Mouse (Mus musculus) heart, embryonic 16.5 days (tissue): ENCODE measurements around the gene Flad1. TPM values are rescaled to one million over a fixed set of nuclear protein-coding genes. Genes with fewer than 3 reads are reported as not detected.

Experiments
- ATAC-seq: fragments of 200-750 bp; cut with Nextera tagmentation; replicated peaks from 2 replicates; pipeline ENCODE4 v1.8.0; 2017; ENCODE audit warnings: moderate number of reproducible peaks; ENCODE audit not compliant: insufficient read depth, low FRiP score; ENCODE audit errors: extremely low read depth
- H3K27ac ChIP-seq: fragments of 300-500 bp; sonication (generic); 2 replicates; pipeline ENCODE4 v1.5.1; 2014; ENCODE audit warnings: mild to moderate bottlenecking, low read length, control low read depth, moderate library complexity
- H3K27me3 ChIP-seq: fragments of 300-500 bp; sonication (generic); 2 replicates; pipeline ENCODE4 v1.6.1; 2014; ENCODE audit warnings: low read length, mixed read lengths; ENCODE audit not compliant: control insufficient read depth, insufficient read depth
- H3K36me3 ChIP-seq: fragments of 300-500 bp; sonication (generic); 2 replicates; pipeline ENCODE4 v1.6.1; 2014; ENCODE audit not compliant: control insufficient read depth, insufficient read depth
- H3K4me1 ChIP-seq: fragments of 300-500 bp; sonication (generic); 2 replicates; pipeline ENCODE4 v1.6.1; 2014; ENCODE audit warnings: low read length, mixed read lengths; ENCODE audit not compliant: control insufficient read depth, insufficient read depth
- H3K4me2 ChIP-seq: fragments of 300-500 bp; sonication (generic); 2 replicates; pipeline ENCODE4 v1.6.1; 2014; ENCODE audit warnings: low read depth, mild to moderate bottlenecking, control low read depth, low read length
- H3K4me3 ChIP-seq: fragments of 300-500 bp; sonication (generic); 2 replicates; pipeline ENCODE4 v1.5.1; 2014; ENCODE audit warnings: mild to moderate bottlenecking, control low read depth, low read length
- H3K9ac ChIP-seq: fragments of 300-500 bp; sonication (generic); 2 replicates; pipeline ENCODE4 v1.6.1; 2014; ENCODE audit warnings: low read length, control low read depth
- H3K9me3 ChIP-seq: fragments of 300-500 bp; sonication (generic); replicated peaks from 2 replicates; pipeline ENCODE4 v1.6.1; 2016; ENCODE audit warnings: low read length; ENCODE audit not compliant: control insufficient read depth
- WGBS: fragments of 180-500 bp; shearing (Covaris S2); extraction: QIAGEN DNeasy Blood & Tissue Kit; methylation state at CpG from one replicate; pipeline ENCODE4 v1.1.7; 2014; 5-methylcytosine and 5-hydroxymethylcytosine counted together
- polyA plus RNA-seq: library from polyadenylated mRNA; unstranded; fragments of >200 nt; fragmentation: Nextera tagmentation; extraction: Ambion mirVana; gene quantifications from 2 replicates; pipeline ENCODE4 v1.2.1, GENCODE M21; 2015

Flad1 gene
- polyA plus RNA-seq, 1 experiment from 2014 or later, result 38.8 TPM

- no peak overlapping the region for H3K4me2 ChIP-seq
- H3K4me3 ChIP-seq, result no peak overlapping the region
- no peak overlapping the region for H3K27ac ChIP-seq
- peaks cover 19% of the 10 kb centered on the region for H3K36me3 ChIP-seq
- no peaks in the 10 kb centered on the region for H3K9me3 ChIP-seq
- no peak overlapping the region for H3K9ac ChIP-seq
- no peaks in the 10 kb centered on the region for H3K27me3 ChIP-seq
- no peak for ATAC-seq
- peaks cover 7% of the 10 kb centered on the region for H3K4me1 ChIP-seq
- 89% methylated on average over 3 of the region's 3 CpGs for WGBS
Measured at GRCm38 (mm10) chr3:89409701-89410100, 2.0 kb downstream of the Flad1 start.

GRCm38 (mm10) chr3:89408448-89408847, 3.2 kb downstream of the Flad1 start:
- 61% methylated on average over 16 of the region's 16 CpGs for WGBS
- H3K27me3 ChIP-seq, result no peaks in the 10 kb centered on the region

GRCm38 (mm10) chr3:89406887-89407286, 4.8 kb downstream of the Flad1 start:
- no peak for ATAC-seq
- Histone ChIP-seq H3K4me3 (no peak overlapping the region), H3K36me3 (peaks cover 27% of the 10 kb centered on the region), H3K9me3 (no peaks in the 10 kb centered on the region), H3K27ac (no peak overlapping the region), H3K9ac (no peak overlapping the region), H3K27me3 (no peaks in the 10 kb centered on the region), H3K4me2 (no peak overlapping the region), H3K4me1 (peaks cover 7% of the 10 kb centered on the region)
- 87% methylated on average over 6 of the region's 6 CpGs for WGBS

More at GRCm38 (mm10) chr3:89408448-89408847, 3.2 kb downstream of the Flad1 start:
- no peak overlapping the region for H3K4me3 ChIP-seq
- H3K4me2 ChIP-seq, result no peak overlapping the region
- H3K9ac ChIP-seq, result no peak overlapping the region
- no peak for ATAC-seq
- H3K36me3 ChIP-seq, result peaks cover 18% of the 10 kb centered on the region
- peaks cover 7% of the 10 kb centered on the region for H3K4me1 ChIP-seq
- no peaks in the 10 kb centered on the region for H3K9me3 ChIP-seq
- no peak overlapping the region for H3K27ac ChIP-seq

- Histone ChIP-seq H3K27ac (no peak within 1 kb of the TSS), H3K36me3 (peaks cover 27% of the 10 kb centered on the region), H3K4me2 (no peak within 1 kb of the TSS), H3K4me3 (no peak within 1 kb of the TSS), H3K9ac (no peak within 1 kb of the TSS), H3K9me3 (no peaks in the 10 kb centered on the region), H3K27me3 (no peaks in the 10 kb centered on the region), H3K4me1 (no peaks in the 10 kb centered on the region)
- no peak for ATAC-seq
- 78% methylated on average over 5 of the region's 5 CpGs for WGBS
Measured at GRCm38 (mm10) chr3:89402693-89403092, 9.0 kb downstream of the Flad1 start, which contains the start of gene Lenep. Gene Lenep, minus strand, starts transcription at chr3:89402793.

- Histone ChIP-seq H3K4me3 (no peak overlapping the region), H3K4me2 (no peak overlapping the region), H3K9me3 (no peaks in the 10 kb centered on the region), H3K9ac (no peak overlapping the region), H3K27ac (no peak overlapping the region), H3K27me3 (no peaks in the 10 kb centered on the region), H3K36me3 (peaks cover 24% of the 10 kb centered on the region), H3K4me1 (peaks cover 6% of the 10 kb centered on the region)
- ATAC-seq, result no peak
- 87% methylated on average over 7 of the region's 7 CpGs for WGBS
Measured at GRCm38 (mm10) chr3:89401329-89401728, 10.3 kb downstream of the Flad1 start.

- no peaks in the 10 kb centered on the region for H3K27me3 ChIP-seq
- WGBS, result 0% methylated on average over 4 of the region's 4 CpGs
- H3K4me1 ChIP-seq, result peaks cover 15% of the 10 kb centered on the region
- ATAC-seq, result no peak
- peak overlapping the region; percentile 77 for H3K4me3 ChIP-seq
- H3K36me3 ChIP-seq, result no peaks in the 10 kb centered on the region
- H3K9me3 ChIP-seq, result no peaks in the 10 kb centered on the region
- H3K27ac ChIP-seq, result peak overlapping the region; percentile 97
- peak overlapping the region; percentile 74 for H3K9ac ChIP-seq
- peak overlapping the region; percentile 90 for H3K4me2 ChIP-seq
Measured at GRCm38 (mm10) chr3:89396654-89397005, 15.0 kb downstream of the Flad1 start.

GRCm38 (mm10) chr3:89395806-89396653, 15.6 kb downstream of the Flad1 start:
- Histone ChIP-seq H3K9ac (peak overlapping the region; percentile 74), H3K36me3 (no peaks in the 10 kb centered on the region), H3K27ac (peak overlapping the region; percentile 97), H3K9me3 (no peaks in the 10 kb centered on the region), H3K4me3 (peak overlapping the region; percentile 77), H3K27me3 (no peaks in the 10 kb centered on the region), H3K4me2 (peak overlapping the region; percentile 90), H3K4me1 (peaks cover 18% of the 10 kb centered on the region)
- no peak for ATAC-seq
- under 1% methylated on average over 44 of the region's 44 CpGs for WGBS

GRCm38 (mm10) chr3:89395419-89395805, 16.3 kb downstream of the Flad1 start:
- Histone ChIP-seq H3K4me2 (peak overlapping the region; percentile 90), H3K27ac (peak overlapping the region; percentile 97), H3K4me3 (peak overlapping the region; percentile 77), H3K36me3 (no peaks in the 10 kb centered on the region), H3K9me3 (no peaks in the 10 kb centered on the region), H3K9ac (peak overlapping the region; percentile 78), H3K27me3 (no peaks in the 10 kb centered on the region), H3K4me1 (peaks cover 24% of the 10 kb centered on the region)
- WGBS, result 5% methylated on average over 10 of the region's 10 CpGs
- ATAC-seq, result no peak

GRCm38 (mm10) chr3:89394894-89395256, 16.8 kb downstream of the Flad1 start:
- ATAC-seq, result peak; percentile 6
- H3K9ac ChIP-seq, result peak overlapping the region; percentile 78

More at GRCm38 (mm10) chr3:89394894-89395256, 16.8 kb downstream of the Flad1 start:
- Histone ChIP-seq H3K4me3 (peak overlapping the region; percentile 77), H3K27ac (peak overlapping the region; percentile 97), H3K27me3 (no peaks in the 10 kb centered on the region), H3K36me3 (no peaks in the 10 kb centered on the region), H3K4me1 (peaks cover 28% of the 10 kb centered on the region), H3K9me3 (no peaks in the 10 kb centered on the region), H3K4me2 (peak overlapping the region; percentile 90)
- WGBS, result under 1% methylated on average over 11 of the region's 12 CpGs
